Mouse (Mus musculus) liver, embryonic 16.5 days (tissue): ENCODE results near the gene Lrmda. TPM values are rescaled to one million over a fixed set of nuclear protein-coding genes. Genes with fewer than 3 reads are reported as not detected.

Experiments
- ATAC-seq: fragments of 200-750 bp; cut with Nextera tagmentation; 2 replicates; pipeline ENCODE4 v1.8.0; 2017; ENCODE audit warnings: low read depth, mild to moderate bottlenecking, moderate number of reproducible peaks, moderate library complexity
- H3K27ac ChIP-seq: fragments of 300-500 bp; sonication (generic); 2 replicates; pipeline ENCODE4 v1.5.1; 2014; ENCODE audit warnings: mild to moderate bottlenecking, low read length
- H3K27me3 ChIP-seq: fragments of 300-500 bp; sonication (generic); 2 replicates; pipeline ENCODE4 v1.6.1; 2014; ENCODE audit warnings: low read depth, low read length, mixed read lengths; ENCODE audit not compliant: control insufficient read depth, insufficient read depth
- H3K36me3 ChIP-seq: fragments of 300-500 bp; sonication (generic); 2 replicates; pipeline ENCODE4 v1.6.1; 2014; ENCODE audit warnings: mild to moderate bottlenecking; ENCODE audit not compliant: control insufficient read depth, insufficient read depth
- H3K4me1 ChIP-seq: fragments of 300-500 bp; sonication (generic); 2 replicates; pipeline ENCODE4 v1.6.1; 2014; ENCODE audit warnings: low read depth, low read length, mixed read lengths; ENCODE audit not compliant: control insufficient read depth
- H3K4me2 ChIP-seq: fragments of 300-500 bp; sonication (generic); 2 replicates; pipeline ENCODE4 v1.6.1; 2014; ENCODE audit warnings: low read depth, low read length, mixed read lengths
- H3K4me3 ChIP-seq: fragments of 300-500 bp; sonication (generic); 2 replicates; pipeline ENCODE4 v1.5.1; 2014; ENCODE audit warnings: low read depth, mild to moderate bottlenecking, low read length
- H3K9ac ChIP-seq: fragments of 300-500 bp; sonication (generic); 2 replicates; pipeline ENCODE4 v1.6.1; 2014; ENCODE audit warnings: low read depth, low read length
- H3K9me3 ChIP-seq: fragments of 300-500 bp; sonication (generic); replicated peaks from 2 replicates; pipeline ENCODE4 v1.6.1; 2016; ENCODE audit warnings: low read length; ENCODE audit not compliant: control insufficient read depth
- WGBS: fragments of 180-500 bp; shearing (Covaris S2); extraction: QIAGEN DNeasy Blood & Tissue Kit; methylation state at CpG from one replicate; pipeline ENCODE4 v1.1.7; 2014; ENCODE audit not compliant: insufficient replicate concordance; 5-methylcytosine and 5-hydroxymethylcytosine counted together
- polyA plus RNA-seq: library from polyadenylated mRNA; unstranded; fragments of >200 nt; fragmentation: Nextera tagmentation; extraction: Ambion mirVana; gene quantifications from 2 replicates; pipeline ENCODE4 v1.2.1, GENCODE M21; 2015

Lrmda gene
- polyA plus RNA-seq, 1 experiment from 2014 or later: 0.46 TPM

DNA sequence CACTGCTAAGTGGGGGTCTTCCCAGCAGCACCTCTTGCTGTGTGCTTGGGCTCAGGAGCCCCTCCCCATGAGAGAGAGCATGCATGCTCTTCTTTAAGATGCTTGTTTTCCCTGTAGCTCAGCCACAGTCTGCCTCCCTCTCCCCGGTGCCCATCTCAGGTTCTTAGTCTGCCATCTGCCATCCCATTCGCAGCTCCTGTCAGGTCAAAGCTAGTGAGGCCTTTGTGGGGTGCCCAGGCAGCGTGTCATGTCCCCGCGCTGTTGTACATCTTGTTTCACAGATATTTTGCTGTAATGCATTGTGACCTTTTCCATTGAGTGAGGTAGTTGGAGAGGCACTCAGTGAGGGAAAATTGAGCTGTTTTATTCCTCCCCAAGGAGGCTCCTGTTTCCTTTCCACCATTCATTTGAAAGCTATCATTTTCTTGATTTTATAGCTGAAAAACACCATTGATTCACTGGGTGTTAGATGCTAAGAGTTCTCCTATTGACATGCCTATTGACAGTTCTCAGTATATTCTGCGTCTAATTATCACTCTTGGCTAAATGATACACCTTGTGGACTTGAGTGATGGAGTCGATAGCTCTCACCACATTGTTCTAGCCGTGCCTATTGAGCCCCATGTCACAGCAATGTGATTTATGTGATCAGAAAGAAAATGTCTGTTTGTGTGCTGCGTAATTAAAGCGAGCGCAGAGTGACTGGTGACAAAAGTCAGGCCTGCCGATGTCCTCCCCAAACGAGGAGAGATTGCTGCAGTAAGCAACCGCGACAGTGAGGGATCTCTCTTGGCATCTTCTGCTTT is 335.5 kb downstream of the Lrmda start:
- H3K27ac ChIP-seq: no peak overlapping the region
- WGBS: 72% methylated on average over 15 of the region's 15 CpGs
- no peak for ATAC-seq
- H3K4me1 ChIP-seq: no peaks in the 10 kb centered on the region
- no peaks in the 10 kb centered on the region for H3K27me3 ChIP-seq
- no peak overlapping the region for H3K4me2 ChIP-seq
- H3K36me3 ChIP-seq: no peaks in the 10 kb centered on the region
- H3K9me3 ChIP-seq: no peaks in the 10 kb centered on the region
- no peak overlapping the region for H3K9ac ChIP-seq
- no peak overlapping the region for H3K4me3 ChIP-seq

DNA sequence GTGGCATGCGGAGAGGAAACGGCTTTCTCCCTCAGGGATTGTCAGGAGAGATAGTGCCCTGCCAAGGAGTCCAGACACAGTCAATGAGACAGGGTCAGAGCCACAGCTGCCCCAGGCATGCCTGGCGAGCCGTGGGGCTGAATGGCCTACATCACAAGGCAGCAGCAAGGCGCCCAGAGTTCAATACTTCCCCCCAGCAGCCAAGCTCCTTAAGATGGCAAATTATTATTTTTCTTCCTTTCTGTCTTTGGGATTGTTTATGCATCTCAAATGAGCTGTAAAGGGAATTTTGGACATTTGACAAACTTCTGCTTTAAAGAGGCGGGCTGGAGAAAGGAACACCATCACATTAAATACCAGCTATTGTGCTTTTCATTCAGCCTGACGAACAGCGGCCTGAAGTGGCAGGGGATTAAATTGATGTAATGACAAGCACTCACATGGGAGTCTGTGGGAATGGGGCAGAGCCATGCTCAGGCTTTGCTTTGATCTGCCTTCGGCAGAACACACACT is 338.5 kb downstream of the Lrmda start:
- H3K4me1 ChIP-seq: no peaks in the 10 kb centered on the region
- 68% methylated on average over 9 of the region's 9 CpGs for WGBS

DNA sequence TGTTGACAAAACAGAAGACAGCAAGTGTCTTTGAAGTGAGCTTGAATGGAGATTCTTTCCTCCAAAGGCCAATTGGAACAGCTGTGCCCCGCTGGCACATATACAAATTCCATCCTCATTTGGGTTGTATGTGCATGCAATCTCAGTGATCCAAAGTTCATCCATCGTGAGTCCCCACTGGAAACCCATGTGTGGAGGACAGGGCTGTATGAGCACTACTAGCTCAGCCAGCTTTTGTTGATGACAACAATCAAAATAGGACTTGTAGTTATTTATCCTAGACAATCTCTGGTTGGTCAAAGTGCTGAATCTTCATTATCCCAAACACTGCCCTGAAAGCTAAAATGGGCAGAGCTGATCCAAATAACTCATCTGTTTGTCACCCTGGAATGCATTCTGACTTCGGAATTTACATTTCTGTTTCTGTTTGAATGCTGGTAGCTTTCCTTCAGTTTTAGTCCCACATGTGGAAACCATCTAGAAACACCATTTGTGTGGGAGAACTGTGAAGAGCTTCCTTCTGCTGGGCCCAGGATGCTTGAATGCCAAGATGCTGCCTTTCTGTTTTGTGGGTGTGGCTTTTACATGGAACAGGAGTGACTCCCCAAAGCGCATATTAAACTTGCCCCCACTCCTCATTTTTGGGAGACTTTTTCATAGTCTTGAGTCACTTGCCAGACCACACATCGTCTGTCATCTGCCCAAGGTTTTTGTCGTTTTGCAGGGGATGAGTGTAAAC is 344.7 kb downstream of the Lrmda start:
- H3K27me3 ChIP-seq: no peaks in the 10 kb centered on the region
- 61% methylated on average over 6 of the region's 6 CpGs for WGBS
- H3K9ac ChIP-seq: no peak overlapping the region
- H3K27ac ChIP-seq: no peak overlapping the region
- H3K4me2 ChIP-seq: no peak overlapping the region
- H3K36me3 ChIP-seq: no peaks in the 10 kb centered on the region
- H3K4me3 ChIP-seq: no peak overlapping the region
- H3K9me3 ChIP-seq: no peaks in the 10 kb centered on the region
- H3K4me1 ChIP-seq: no peaks in the 10 kb centered on the region
- ATAC-seq: no peak

More for the DNA sequence above, 338.5 kb downstream of the Lrmda start:
- no peaks in the 10 kb centered on the region for H3K36me3 ChIP-seq
- ATAC-seq: no peak
- no peak overlapping the region for H3K27ac ChIP-seq
- H3K4me2 ChIP-seq: no peak overlapping the region
- no peak overlapping the region for H3K9ac ChIP-seq
- H3K4me3 ChIP-seq: no peak overlapping the region
- H3K9me3 ChIP-seq: no peaks in the 10 kb centered on the region
- H3K27me3 ChIP-seq: no peaks in the 10 kb centered on the region

DNA sequence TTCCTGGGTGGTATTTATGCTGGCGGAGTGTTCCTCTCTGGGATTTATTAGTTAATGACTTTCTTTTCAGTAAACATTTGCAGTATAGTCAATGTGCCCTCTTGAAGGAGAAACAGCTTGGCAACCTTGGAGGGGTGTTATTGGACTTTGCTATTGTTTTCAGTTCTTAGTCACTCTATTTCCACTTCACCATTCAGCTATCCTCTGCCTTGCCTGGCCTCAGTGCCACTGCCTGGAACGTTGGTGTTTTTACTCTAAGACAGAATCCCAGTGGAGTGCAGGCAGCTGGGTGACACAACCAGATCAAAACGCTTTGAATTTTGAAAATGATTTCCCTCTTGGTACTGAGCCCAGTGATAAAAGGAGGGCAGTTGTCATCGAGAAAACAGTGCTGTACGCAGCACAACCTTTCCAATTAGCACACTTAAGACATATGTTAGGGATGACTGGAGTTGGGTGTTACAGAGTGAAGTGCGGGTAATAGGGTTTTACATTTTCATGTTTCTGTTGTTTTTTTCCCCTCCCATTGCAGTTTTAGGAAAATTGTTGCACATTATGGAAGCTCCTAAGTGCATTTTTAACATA is 345.4 kb downstream of the Lrmda start:
- Histone ChIP-seq H3K27me3 (no peaks in the 10 kb centered on the region), H3K9me3 (no peaks in the 10 kb centered on the region), H3K4me3 (no peak overlapping the region), H3K4me2 (no peak overlapping the region), H3K9ac (no peak overlapping the region), H3K27ac (no peak overlapping the region), H3K36me3 (no peaks in the 10 kb centered on the region), H3K4me1 (no peaks in the 10 kb centered on the region)
- WGBS: 59% methylated on average over 6 of the region's 6 CpGs
- ATAC-seq: no peak

DNA sequence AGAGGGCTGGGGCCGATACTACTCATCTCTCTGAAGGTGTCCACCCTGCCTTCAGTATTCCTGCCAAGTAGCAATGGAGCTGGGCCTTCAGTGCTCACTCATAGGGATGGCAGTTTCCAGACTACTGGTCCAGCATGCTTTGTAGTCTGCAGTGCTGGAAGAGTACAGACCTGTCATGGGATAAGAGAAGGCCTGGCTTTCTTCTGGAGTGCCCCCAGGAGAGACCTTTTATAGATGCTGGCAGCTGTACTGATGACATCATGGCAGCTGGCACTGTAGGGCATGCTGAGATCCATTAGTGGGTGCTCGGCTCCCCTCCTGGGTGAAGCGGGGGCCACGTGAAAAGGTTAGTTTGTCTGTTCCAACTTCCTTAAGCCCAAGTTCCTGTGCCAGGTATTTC is 348.1 kb downstream of the Lrmda start:
- Histone ChIP-seq H3K4me2 (no peak overlapping the region), H3K4me3 (no peak overlapping the region), H3K27ac (no peak overlapping the region), H3K36me3 (no peaks in the 10 kb centered on the region), H3K4me1 (no peaks in the 10 kb centered on the region), H3K27me3 (no peaks in the 10 kb centered on the region), H3K9ac (no peak overlapping the region), H3K9me3 (no peaks in the 10 kb centered on the region)
- ATAC-seq: no peak
- 75% methylated on average over 4 of the region's 4 CpGs for WGBS

DNA sequence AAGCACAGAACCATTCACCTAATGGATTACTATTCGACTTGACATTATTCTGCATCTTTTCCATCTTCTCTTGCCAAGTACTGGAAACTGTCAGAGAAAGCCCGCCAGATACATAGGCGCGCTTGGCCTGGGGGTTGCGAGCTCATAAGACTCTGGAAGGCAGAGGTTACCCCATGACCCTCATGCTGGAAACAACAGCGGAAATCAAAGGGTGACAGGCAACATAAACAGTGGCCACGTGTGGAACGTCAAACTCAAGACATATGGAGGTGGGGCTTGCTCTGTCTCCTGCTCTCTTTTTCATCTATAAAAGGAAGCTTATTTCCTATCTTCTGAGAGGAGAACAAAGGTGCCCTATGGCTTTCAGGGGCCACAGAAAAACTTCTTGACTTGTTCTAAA is 351.6 kb downstream of the Lrmda start:
- Histone ChIP-seq H3K4me2 (no peak overlapping the region), H3K9me3 (no peaks in the 10 kb centered on the region), H3K4me1 (no peaks in the 10 kb centered on the region), H3K36me3 (no peaks in the 10 kb centered on the region), H3K27me3 (no peaks in the 10 kb centered on the region), H3K27ac (no peak overlapping the region), H3K4me3 (no peak overlapping the region), H3K9ac (no peak overlapping the region)
- ATAC-seq: no peak
- WGBS: 45% methylated on average over 8 of the region's 8 CpGs

DNA sequence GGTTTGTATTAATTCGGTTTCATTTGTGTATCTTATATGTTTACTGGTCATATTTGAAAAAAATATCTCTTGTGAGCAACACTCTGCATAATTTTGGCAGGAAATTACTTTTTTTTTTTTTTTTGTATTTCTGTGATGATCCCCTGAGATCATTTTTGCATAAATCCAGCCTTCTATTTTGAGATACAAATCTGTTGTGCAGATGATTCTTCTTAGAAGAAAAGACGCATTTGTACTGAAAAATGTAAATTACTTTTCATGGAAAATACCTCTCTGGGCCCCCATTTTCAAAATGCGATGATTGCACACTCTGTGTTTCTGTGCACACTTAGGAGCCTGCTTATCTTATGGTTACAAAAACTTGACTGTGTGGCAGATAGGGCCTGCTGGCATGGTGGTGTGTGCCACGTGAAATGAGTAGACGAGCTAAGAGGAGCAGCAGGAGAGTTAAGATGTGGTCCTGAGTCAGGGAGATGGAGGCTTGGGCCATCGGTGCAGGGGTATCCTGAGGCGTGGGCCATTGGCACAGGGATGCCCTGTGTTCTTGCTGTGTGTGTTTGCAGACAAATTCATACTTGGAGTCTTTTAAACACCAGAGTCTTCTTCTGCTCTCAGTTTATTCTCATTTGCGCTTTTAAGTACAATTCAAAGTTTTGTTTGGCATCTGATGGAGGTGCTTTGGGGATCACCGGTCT is 353.3 kb downstream of the Lrmda start:
- no peak for ATAC-seq
- Histone ChIP-seq H3K4me1 (no peaks in the 10 kb centered on the region), H3K36me3 (no peaks in the 10 kb centered on the region), H3K4me2 (no peak overlapping the region), H3K27me3 (no peaks in the 10 kb centered on the region), H3K4me3 (no peak overlapping the region), H3K27ac (no peak overlapping the region), H3K9me3 (no peaks in the 10 kb centered on the region), H3K9ac (no peak overlapping the region)
- 63% methylated on average over 9 of the region's 9 CpGs for WGBS

DNA sequence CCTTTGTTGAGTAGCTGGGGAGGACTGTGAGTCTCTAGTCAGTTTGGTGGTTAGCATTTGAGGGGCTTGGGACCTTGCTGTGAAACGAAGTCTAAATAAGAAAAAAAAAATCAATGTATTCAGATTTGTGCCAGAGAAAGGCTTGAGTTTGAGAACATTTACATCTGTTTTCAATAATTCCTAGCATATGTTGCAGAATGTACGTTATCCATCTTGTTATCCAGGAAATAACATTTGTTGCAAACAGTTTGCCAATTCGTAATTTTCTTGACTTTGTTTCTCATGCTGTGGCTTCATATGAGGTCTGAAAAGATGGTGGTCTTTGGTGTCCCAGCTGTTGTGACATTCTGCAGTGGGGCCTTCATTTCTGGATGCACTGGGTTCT is 353.8 kb downstream of the Lrmda start:
- no peak overlapping the region for H3K27ac ChIP-seq
- 51% methylated on average over 3 of the region's 3 CpGs for WGBS

More for the DNA sequence above, 353.8 kb downstream of the Lrmda start:
- no peaks in the 10 kb centered on the region for H3K36me3 ChIP-seq
- ATAC-seq: no peak
- no peak overlapping the region for H3K9ac ChIP-seq
- no peak overlapping the region for H3K4me3 ChIP-seq
- no peaks in the 10 kb centered on the region for H3K4me1 ChIP-seq
- H3K27me3 ChIP-seq: no peaks in the 10 kb centered on the region
- H3K4me2 ChIP-seq: no peak overlapping the region
- no peaks in the 10 kb centered on the region for H3K9me3 ChIP-seq
